23 mouse cellular contexts compared by ENCODE assay signal in the genomic region with DNA sequence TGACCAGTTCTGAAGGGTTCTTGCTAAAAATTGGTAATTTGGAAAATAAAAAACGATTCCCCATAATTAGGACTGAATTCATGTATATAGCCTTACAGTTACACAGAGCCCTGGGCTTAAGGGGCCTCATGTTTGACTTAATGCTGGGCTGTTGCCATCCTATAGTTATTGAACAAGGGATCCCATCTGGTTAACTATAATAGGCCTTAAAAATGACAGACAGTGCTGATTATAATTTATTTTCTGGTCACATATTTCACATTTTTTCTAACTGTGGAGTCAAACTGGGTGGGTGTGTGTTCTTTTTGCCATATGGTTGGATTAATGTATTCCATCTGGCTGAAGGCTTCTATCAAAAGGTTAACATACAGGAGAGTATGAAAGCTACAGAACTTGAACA.
DNase-seq lines count a peak whose midpoint lies in the region; ATAC-seq lines count a peak whose summit lies in the region.
"Had no signal": no experiment of that assay in that cellular context is flagged by ENCODE, and none has a peak within 500 bp of the region (broad histone marks: within the 10 kb centered on the region; RNA-seq: fewer than 3 reads in every experiment).

No protein-coding gene starts in this region.

- 64% methylated on average over 1 of the region's 1 CpGs for WGBS in forebrain, embryonic 13.5 days
- WGBS in forebrain, embryonic 10.5 days, result 48% methylated on average over 1 of the region's 1 CpGs

- 0 out of 2 replicates have a peak, but pooled peaks have one; percentile 41 for ATAC-seq in forebrain, embryonic 13.5 days
- ATAC-seq: hindbrain, postnatal 0 days had no signal

- no peaks in the 10 kb centered on the region for H3K36me3 ChIP-seq in forebrain, embryonic 13.5 days (ENCODE audit: poor library complexity, severe bottlenecking)
- no peaks in the 10 kb centered on the region for H3K36me3 ChIP-seq in forebrain, embryonic 10.5 days (replicated peaks)
- H3K36me3 ChIP-seq: embryonic facial prominence, embryonic 13.5 days; heart, embryonic 10.5 days; hindbrain, embryonic 12.5 days had no signal

- no peak overlapping the region for H3K4me3 ChIP-seq in forebrain, embryonic 13.5 days
- H3K4me3 ChIP-seq in forebrain, embryonic 10.5 days, result no peak overlapping the region
- H3K4me3 ChIP-seq: embryonic facial prominence, embryonic 13.5 days; erythroblast, embryonic 14.5 days; heart, embryonic 10.5 days; hindbrain, embryonic 12.5 days had no signal

- H3K9ac ChIP-seq in forebrain, embryonic 13.5 days, result no peak overlapping the region
- H3K9ac ChIP-seq: embryonic facial prominence, embryonic 13.5 days; hindbrain, embryonic 12.5 days had no signal

- no peak for DNase-seq in forebrain, embryonic 10.5 days (ENCODE audit: extremely low spot score, low spot score)
- peak; percentile 3 for DNase-seq in layer of hippocampus, adult 9-11 months
- DNase-seq in layer of hippocampus, postnatal 14 days (ENCODE audit: low spot score in 2 of 2), result no peak
- DNase-seq in NIH3T3 (ENCODE audit: low read depth), result peak; percentile 55
- peak; percentile 9 for DNase-seq in forelimb bud, embryonic 11.5 days (ENCODE audit: low read depth, low spot score)
- no peak for DNase-seq in kidney, adult 18-20 months
- DNase-seq: adrenal gland, adult 2 months; adrenal gland, postnatal 25 days; cerebellum, adult 11 months; cerebellum, adult 8-10 months; cerebellum, postnatal 14 days; embryo, embryonic 11 days; gastrocnemius, postnatal 36 days; heart, adult 18-20 months; heart, postnatal 10 days; heart, postnatal 4 days had no signal

- no peak overlapping the region for H3K27ac ChIP-seq in forebrain, embryonic 13.5 days
- no peak overlapping the region for H3K27ac ChIP-seq in forebrain, embryonic 10.5 days
- H3K27ac ChIP-seq: embryonic facial prominence, embryonic 13.5 days; heart, embryonic 10.5 days; hindbrain, embryonic 12.5 days; hindbrain, postnatal 0 days had no signal

- H3K4me1 ChIP-seq in forebrain, embryonic 13.5 days, result no peaks in the 10 kb centered on the region
- no peaks in the 10 kb centered on the region for H3K4me1 ChIP-seq in forebrain, embryonic 10.5 days
- H3K4me1 ChIP-seq: embryonic facial prominence, embryonic 13.5 days; heart, embryonic 10.5 days; hindbrain, embryonic 12.5 days had no signal

- no peaks in the 10 kb centered on the region for H3K27me3 ChIP-seq in forebrain, embryonic 13.5 days
- no peaks in the 10 kb centered on the region for H3K27me3 ChIP-seq in forebrain, embryonic 10.5 days (ENCODE audit: poor library complexity, severe bottlenecking)
- H3K27me3 ChIP-seq: CH12.LX; embryonic facial prominence, embryonic 13.5 days; hindbrain, embryonic 12.5 days had no signal

- no peak overlapping the region for H3K4me2 ChIP-seq in forebrain, embryonic 13.5 days
- H3K4me2 ChIP-seq: embryonic facial prominence, embryonic 13.5 days; hindbrain, embryonic 12.5 days had no signal

- H3K9me3 ChIP-seq in forebrain, embryonic 13.5 days (replicated peaks), result no peaks in the 10 kb centered on the region
- H3K9me3 ChIP-seq in forebrain, embryonic 10.5 days, result no peaks in the 10 kb centered on the region
- H3K9me3 ChIP-seq: embryonic facial prominence, embryonic 13.5 days; heart, embryonic 10.5 days; hindbrain, embryonic 12.5 days had no signal

Comparison
In these comparisons a context has a peak if more than half of its experiments do, and no peak if none do; other contexts are left out.
1. DNase-seq: peak in layer of hippocampus, adult 9-11 months (single experiment), NIH3T3 (single experiment) and forelimb bud, embryonic 11.5 days (single experiment); none in forebrain, embryonic 10.5 days (single experiment), layer of hippocampus, postnatal 14 days (0 of 2) and kidney, adult 18-20 months (single experiment).